Mouse (Mus musculus): ENCODE measurements around the gene Cpsf3. TPM values are rescaled to one million over a fixed set of nuclear protein-coding genes. Genes with fewer than 3 reads are reported as not detected.

Cpsf3 gene
- 87.6 and 120 TPM in 2 replicates for polyA plus RNA-seq (2014; fragmentation: Nextera tagmentation; extraction: Ambion mirVana)

DNA sequence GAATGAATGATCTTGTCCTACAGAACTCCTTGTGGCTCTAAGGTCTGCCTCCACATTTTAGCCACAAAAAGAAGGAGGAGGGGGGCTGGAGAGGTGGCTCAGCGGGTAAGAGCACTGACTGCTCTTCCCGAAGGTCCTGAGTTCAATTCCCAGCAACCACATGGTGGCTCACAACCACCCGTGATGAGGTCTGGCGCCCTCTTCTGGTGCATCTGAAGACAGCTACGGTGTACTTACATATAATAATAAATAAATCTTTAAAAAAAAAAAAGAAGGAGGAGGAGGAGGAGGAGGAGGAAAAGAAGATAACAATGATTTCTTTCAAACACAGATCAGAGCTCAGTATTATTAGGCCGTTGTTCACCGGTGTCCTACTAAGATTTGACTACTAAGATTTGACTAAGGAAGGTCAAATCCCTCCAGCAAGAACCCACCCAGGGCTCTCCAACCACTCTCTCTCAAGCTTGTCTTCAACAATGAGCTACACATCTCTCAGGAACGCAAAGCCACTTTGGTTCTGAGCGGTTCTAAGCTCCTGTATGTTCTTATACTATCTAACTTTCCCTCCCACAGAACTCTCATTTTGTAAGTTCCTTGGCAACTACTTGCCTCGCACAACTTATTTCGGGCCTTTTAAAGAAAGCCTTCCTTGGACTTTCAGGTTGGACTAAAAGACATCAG, at the start of gene Cpsf3:
Gene Cpsf3 (plus strand): TSS at position 631 of the 681 bp plus-strand sequence.
- no peaks in the 10 kb centered on the region for H3K9me3 ChIP-seq (ENCODE audit: control insufficient read depth, low read length)
- peak within 1 kb of the TSS; percentile 87 for H3K9ac ChIP-seq (ENCODE audit: low read depth, low read length)
- WGBS = 54% methylated on average over 11 of the region's 11 CpGs
- H3K4me1 ChIP-seq (ENCODE audit: control insufficient read depth, insufficient read depth, low read length) = peaks cover 14% of the 10 kb centered on the region
- no peak for ATAC-seq (ENCODE audit: low FRiP score, low TSS enrichment)
- H3K36me3 ChIP-seq (ENCODE audit: control insufficient read depth, insufficient read depth, low read length) = no peaks in the 10 kb centered on the region
- no peaks in the 10 kb centered on the region for H3K27me3 ChIP-seq (ENCODE audit: control insufficient read depth, insufficient read depth, low read length)
- peak within 1 kb of the TSS; percentile 82 for H3K4me2 ChIP-seq (replicated peaks; ENCODE audit: low read depth, low read length)
- H3K4me3 ChIP-seq (ENCODE audit: low read length) = peak within 1 kb of the TSS; percentile 86
- H3K27ac ChIP-seq (ENCODE audit: low read depth, low read length) = peak within 1 kb of the TSS; percentile 89

DNA sequence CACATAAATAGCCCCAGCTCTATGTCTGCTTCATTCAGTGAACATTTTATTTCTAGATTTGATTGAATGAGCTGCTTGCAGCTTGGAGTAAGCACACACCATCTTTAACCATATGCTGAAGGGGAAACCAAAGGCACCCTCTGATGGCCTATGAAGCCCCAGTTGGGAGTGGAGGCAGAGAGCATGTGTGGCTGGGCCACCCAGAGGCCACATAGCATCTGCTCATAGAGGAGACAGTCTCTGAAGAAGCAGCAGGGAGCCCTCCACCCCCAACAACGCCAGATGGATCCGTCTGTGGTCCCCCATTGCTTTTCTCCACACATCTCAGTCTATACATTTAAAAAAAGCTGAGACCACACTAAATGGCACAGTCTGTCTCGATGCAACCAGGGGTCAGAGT, 43.2 kb upstream of the Cpsf3 start:
- peaks cover 46% of the 10 kb centered on the region for H3K36me3 ChIP-seq (ENCODE audit: control insufficient read depth, insufficient read depth, low read length)
- no peak overlapping the region for H3K4me3 ChIP-seq (ENCODE audit: low read length)
- H3K4me2 ChIP-seq (replicated peaks; ENCODE audit: low read depth, low read length) = no peak overlapping the region
- no peaks in the 10 kb centered on the region for H3K9me3 ChIP-seq (ENCODE audit: control insufficient read depth, low read length)
- no peaks in the 10 kb centered on the region for H3K4me1 ChIP-seq (ENCODE audit: control insufficient read depth, insufficient read depth, low read length)
- WGBS = 78% methylated on average over 3 of the region's 3 CpGs
- H3K27ac ChIP-seq (ENCODE audit: low read depth, low read length) = no peak overlapping the region
- no peak for ATAC-seq (ENCODE audit: low FRiP score, low TSS enrichment)
- H3K27me3 ChIP-seq (ENCODE audit: control insufficient read depth, insufficient read depth, low read length) = no peaks in the 10 kb centered on the region
- no peak overlapping the region for H3K9ac ChIP-seq (ENCODE audit: low read depth, low read length)

DNA sequence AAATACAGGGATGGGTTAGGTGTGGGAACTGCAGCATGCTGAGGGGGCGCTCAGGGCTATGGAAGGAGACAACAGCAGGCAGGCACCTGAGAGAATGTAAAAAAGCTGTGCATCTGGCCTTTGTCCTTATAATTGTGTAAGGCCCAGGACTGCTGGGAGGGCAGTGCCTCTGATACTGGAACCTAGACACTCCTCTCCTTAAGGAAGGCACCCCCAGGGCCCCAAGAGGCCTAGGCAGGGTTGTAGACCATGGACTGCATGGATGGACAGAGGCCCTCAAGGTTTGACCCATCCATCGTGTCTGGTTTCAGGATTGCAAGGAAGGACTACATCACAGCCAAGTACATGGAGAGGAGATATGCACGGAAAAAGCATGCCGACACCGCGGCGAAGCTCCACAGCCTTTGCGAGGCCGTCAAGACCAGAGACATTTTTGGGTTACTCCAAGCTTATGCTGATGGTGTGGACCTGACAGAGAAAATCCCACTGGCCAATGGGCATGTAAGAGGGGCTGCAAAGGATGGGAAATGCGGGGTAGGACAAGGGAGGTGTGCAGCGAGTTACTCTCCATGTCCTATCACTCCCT, 40.7 kb upstream of the Cpsf3 start:
- Histone ChIP-seq H3K36me3 (ENCODE audit: control insufficient read depth, insufficient read depth, low read length) (peaks cover 34% of the 10 kb centered on the region), H3K27ac (ENCODE audit: low read depth, low read length) (no peak overlapping the region)
- ATAC-seq (ENCODE audit: low FRiP score, low TSS enrichment) = no peak

DNA sequence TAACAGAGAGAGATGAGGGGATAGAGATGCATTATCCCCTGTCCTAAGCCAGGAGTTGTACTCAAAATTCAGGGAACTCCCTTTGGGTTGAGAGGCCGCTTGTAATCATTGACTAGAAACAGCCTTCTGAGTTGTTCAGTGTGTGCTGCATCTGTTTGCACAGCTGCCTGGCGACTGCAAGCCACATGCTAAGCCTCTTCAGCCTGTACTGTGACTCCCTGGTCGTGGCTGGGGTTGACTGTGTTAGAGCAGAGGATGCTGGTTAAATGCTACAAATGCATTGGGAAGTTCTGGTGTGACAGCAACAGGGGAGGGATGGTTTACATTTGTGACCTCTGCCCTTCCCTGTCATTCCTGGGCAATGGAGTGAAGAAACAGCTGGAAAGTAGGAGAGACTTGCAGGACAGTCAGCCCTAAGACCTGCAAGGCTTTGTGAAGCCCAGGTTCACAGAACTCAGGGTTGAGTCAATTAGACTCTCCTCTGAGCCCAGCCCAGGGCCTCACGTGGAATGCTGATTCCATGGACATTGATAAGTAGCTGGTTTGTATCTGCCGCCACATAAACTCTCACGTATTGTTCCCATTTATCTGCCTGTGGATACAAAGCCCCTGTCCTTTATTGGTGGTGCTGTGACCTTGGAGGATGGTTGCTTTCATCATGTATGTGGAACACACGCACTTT, 37.3 kb upstream of the Cpsf3 start:
- peak; percentile 45; the same call in 1 of the 2 replicates for ATAC-seq (ENCODE audit: low FRiP score, low TSS enrichment)

More for the DNA sequence above, 40.7 kb upstream of the Cpsf3 start:
- Histone ChIP-seq H3K4me1 (ENCODE audit: control insufficient read depth, insufficient read depth, low read length) (no peaks in the 10 kb centered on the region), H3K4me3 (ENCODE audit: low read length) (no peak overlapping the region), H3K4me2 (replicated peaks; ENCODE audit: low read depth, low read length) (no peak overlapping the region), H3K9me3 (ENCODE audit: control insufficient read depth, low read length) (no peaks in the 10 kb centered on the region), H3K27me3 (ENCODE audit: control insufficient read depth, insufficient read depth, low read length) (no peaks in the 10 kb centered on the region), H3K9ac (ENCODE audit: low read depth, low read length) (no peak overlapping the region)
- 94% methylated on average over 11 of the region's 11 CpGs for WGBS

DNA sequence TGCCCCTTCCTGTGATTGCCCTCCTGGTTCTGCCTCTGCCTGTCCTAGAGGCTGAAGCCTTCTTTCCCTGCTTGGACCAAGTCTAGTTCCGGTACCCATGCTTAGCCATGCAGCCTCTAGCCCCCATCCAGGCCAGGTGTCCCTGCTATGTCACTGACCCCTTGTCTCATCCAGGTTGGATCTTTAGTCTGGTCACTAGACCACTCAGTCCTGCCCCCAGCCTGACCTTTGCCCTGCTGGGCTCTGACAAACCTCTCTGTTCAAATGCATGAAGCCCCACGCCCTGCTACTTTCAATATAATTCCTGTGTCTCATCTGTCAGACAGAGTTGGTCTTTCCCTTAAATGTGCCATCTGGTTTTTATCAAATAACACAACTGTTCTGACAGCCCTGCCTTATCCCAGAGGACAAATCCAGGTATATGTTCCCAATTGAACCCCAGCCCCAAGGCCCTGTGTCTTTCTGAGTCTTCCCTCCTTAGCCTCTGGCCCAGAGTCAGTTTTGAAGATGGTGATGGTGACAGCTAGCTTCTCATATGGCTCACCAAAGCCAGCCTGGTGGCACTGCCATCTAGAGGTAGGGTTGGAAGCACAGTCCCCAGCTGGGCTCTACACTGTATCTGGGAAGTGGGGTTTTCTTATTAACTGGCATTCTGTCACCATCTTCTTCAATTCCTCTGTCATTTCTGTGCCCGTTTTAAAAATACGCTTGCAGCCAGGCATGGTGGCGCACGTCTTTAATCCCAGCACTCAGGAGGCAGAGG, 24.5 kb upstream of the Cpsf3 start:
- Histone ChIP-seq H3K4me1 (ENCODE audit: control insufficient read depth, insufficient read depth, low read length) (no peaks in the 10 kb centered on the region), H3K9ac (ENCODE audit: low read depth, low read length) (no peak overlapping the region), H3K36me3 (ENCODE audit: control insufficient read depth, insufficient read depth, low read length) (peaks cover 37% of the 10 kb centered on the region), H3K9me3 (ENCODE audit: control insufficient read depth, low read length) (no peaks in the 10 kb centered on the region), H3K27ac (ENCODE audit: low read depth, low read length) (no peak overlapping the region), H3K4me2 (replicated peaks; ENCODE audit: low read depth, low read length) (no peak overlapping the region), H3K4me3 (ENCODE audit: low read length) (no peak overlapping the region), H3K27me3 (ENCODE audit: control insufficient read depth, insufficient read depth, low read length) (no peaks in the 10 kb centered on the region)
- ATAC-seq (ENCODE audit: low FRiP score, low TSS enrichment) = no peak
- 96% methylated on average over 6 of the region's 6 CpGs for WGBS

More for the DNA sequence above, 37.3 kb upstream of the Cpsf3 start:
- no peaks in the 10 kb centered on the region for H3K27me3 ChIP-seq (ENCODE audit: control insufficient read depth, insufficient read depth, low read length)
- no peak overlapping the region for H3K27ac ChIP-seq (ENCODE audit: low read depth, low read length)
- H3K36me3 ChIP-seq (ENCODE audit: control insufficient read depth, insufficient read depth, low read length) = peaks cover 49% of the 10 kb centered on the region
- 72% methylated on average over 7 of the region's 7 CpGs for WGBS
- H3K9me3 ChIP-seq (ENCODE audit: control insufficient read depth, low read length) = no peaks in the 10 kb centered on the region
- no peak overlapping the region for H3K4me3 ChIP-seq (ENCODE audit: low read length)
- H3K4me2 ChIP-seq (replicated peaks; ENCODE audit: low read depth, low read length) = no peak overlapping the region
- H3K4me1 ChIP-seq (ENCODE audit: control insufficient read depth, insufficient read depth, low read length) = no peaks in the 10 kb centered on the region
- no peak overlapping the region for H3K9ac ChIP-seq (ENCODE audit: low read depth, low read length)

DNA sequence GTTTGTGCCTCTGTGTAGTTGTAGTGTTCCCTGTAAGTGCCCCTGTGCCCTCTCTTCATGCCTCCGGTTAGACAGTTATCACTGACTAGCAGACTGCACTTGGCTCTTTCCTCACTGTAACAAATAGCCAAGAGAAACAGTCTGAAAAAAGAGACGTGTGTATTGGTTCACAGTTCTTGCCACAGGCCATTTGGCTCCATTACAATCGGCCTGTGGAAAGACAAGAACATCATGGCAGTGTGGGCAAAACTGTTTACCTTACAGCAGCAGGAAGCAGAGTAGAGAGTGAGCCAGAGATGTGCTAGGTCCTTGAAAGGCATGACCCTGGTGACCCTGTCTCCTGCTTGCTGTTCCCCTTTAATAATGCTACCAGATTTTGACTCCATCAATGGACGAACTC, 23.7 kb upstream of the Cpsf3 start:
- 71% methylated on average over 4 of the region's 4 CpGs for WGBS
- no peak for ATAC-seq (ENCODE audit: low FRiP score, low TSS enrichment)

DNA sequence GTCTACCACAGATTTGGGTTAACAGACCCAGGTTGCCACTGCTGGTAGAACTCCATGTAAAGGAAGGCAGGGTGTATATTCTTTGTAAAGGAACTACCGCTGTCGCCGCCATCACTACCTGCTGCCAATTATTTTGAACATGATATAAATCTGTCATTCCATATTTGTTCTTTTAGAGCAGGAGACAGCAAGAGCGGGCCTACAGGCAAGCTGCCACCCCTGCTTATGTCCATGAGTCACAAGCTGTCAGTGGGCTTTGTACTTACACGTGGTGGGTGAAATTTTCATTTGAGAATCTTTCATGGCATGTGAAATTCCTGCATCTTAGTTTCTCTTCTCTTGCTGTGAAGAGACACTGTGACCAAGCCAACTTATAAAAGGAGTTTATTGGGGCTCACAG, 21.9 kb upstream of the Cpsf3 start:
- Histone ChIP-seq H3K4me2 (replicated peaks; ENCODE audit: low read depth, low read length) (no peak overlapping the region), H3K9ac (ENCODE audit: low read depth, low read length) (no peak overlapping the region), H3K4me1 (ENCODE audit: control insufficient read depth, insufficient read depth, low read length) (no peaks in the 10 kb centered on the region), H3K4me3 (ENCODE audit: low read length) (no peak overlapping the region), H3K27me3 (ENCODE audit: control insufficient read depth, insufficient read depth, low read length) (no peaks in the 10 kb centered on the region), H3K36me3 (ENCODE audit: control insufficient read depth, insufficient read depth, low read length) (peaks cover 46% of the 10 kb centered on the region), H3K27ac (ENCODE audit: low read depth, low read length) (no peak overlapping the region), H3K9me3 (ENCODE audit: control insufficient read depth, low read length) (no peaks in the 10 kb centered on the region)
- ATAC-seq (ENCODE audit: low FRiP score, low TSS enrichment) = no peak
- WGBS = 94% methylated on average over 5 of the region's 5 CpGs

More for the DNA sequence above, 23.7 kb upstream of the Cpsf3 start:
- Histone ChIP-seq H3K4me3 (ENCODE audit: low read length) (no peak overlapping the region), H3K4me2 (replicated peaks; ENCODE audit: low read depth, low read length) (no peak overlapping the region), H3K9ac (ENCODE audit: low read depth, low read length) (no peak overlapping the region), H3K27me3 (ENCODE audit: control insufficient read depth, insufficient read depth, low read length) (no peaks in the 10 kb centered on the region), H3K9me3 (ENCODE audit: control insufficient read depth, low read length) (no peaks in the 10 kb centered on the region), H3K27ac (ENCODE audit: low read depth, low read length) (no peak overlapping the region), H3K4me1 (ENCODE audit: control insufficient read depth, insufficient read depth, low read length) (no peaks in the 10 kb centered on the region), H3K36me3 (ENCODE audit: control insufficient read depth, insufficient read depth, low read length) (peaks cover 46% of the 10 kb centered on the region)

DNA sequence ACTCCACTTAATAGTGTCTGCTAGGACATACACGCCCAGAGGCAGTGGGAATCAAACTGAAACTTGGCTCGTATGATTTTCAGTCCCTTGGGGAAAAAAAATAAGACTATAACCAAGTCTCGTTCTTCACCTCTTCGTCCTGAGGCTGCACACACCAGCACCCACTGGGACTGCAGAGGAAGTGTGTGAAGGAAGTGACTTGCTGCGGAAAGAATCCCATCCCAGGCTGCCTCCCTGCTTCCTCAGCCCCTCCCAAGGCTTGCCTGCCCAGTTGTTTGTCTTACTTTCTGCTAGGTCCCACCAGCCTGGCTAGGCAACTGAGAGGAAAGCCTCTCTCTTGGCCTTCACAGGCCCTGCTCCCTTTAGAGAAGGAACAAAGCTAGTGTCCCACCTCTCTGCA, 20.9 kb upstream of the Cpsf3 start:
- Histone ChIP-seq H3K4me1 (ENCODE audit: control insufficient read depth, insufficient read depth, low read length) (no peaks in the 10 kb centered on the region), H3K36me3 (ENCODE audit: control insufficient read depth, insufficient read depth, low read length) (peaks cover 43% of the 10 kb centered on the region; the same call in 1 of the 2 replicates), H3K4me2 (replicated peaks; ENCODE audit: low read depth, low read length) (no peak overlapping the region), H3K4me3 (ENCODE audit: low read length) (no peak overlapping the region), H3K27ac (ENCODE audit: low read depth, low read length) (no peak overlapping the region), H3K9me3 (ENCODE audit: control insufficient read depth, low read length) (no peaks in the 10 kb centered on the region), H3K9ac (ENCODE audit: low read depth, low read length) (no peak overlapping the region), H3K27me3 (ENCODE audit: control insufficient read depth, insufficient read depth, low read length) (no peaks in the 10 kb centered on the region)
- ATAC-seq (ENCODE audit: low FRiP score, low TSS enrichment) = no peak
- 79% methylated on average over 5 of the region's 5 CpGs for WGBS
